Mouse (Mus musculus) limb, embryonic 11.5 days (tissue): Measurements from ENCODE around the gene Eif4e3. TPM values are rescaled to one million over a fixed set of nuclear protein-coding genes. Genes with fewer than 3 reads are reported as not detected.

ENCODE experiments used
- ATAC-seq: fragments of 200-750 bp; cut with Nextera tagmentation; 2 replicates; pipeline ENCODE4 v1.8.0; 2017; ENCODE audit warnings: low read depth; ENCODE audit not compliant: insufficient number of reproducible peaks, low FRiP score, low TSS enrichment
- DNase-seq: peaks from one replicate; pipeline ENCODE4 v3.0.0-alpha.2; 2015; ENCODE audit warnings: low spot score
- H3K27ac ChIP-seq: fragments of 300-500 bp; sonication (generic); replicated peaks from 2 replicates; pipeline ENCODE4 v1.5.1; 2014; ENCODE audit warnings: low read depth, mild to moderate bottlenecking, low read length
- H3K27me3 ChIP-seq: fragments of 300-500 bp; sonication (generic); 2 replicates; pipeline ENCODE4 v1.6.1; 2014; ENCODE audit warnings: mild to moderate bottlenecking, low read length, mixed read lengths; ENCODE audit not compliant: control insufficient read depth, insufficient read depth
- H3K36me3 ChIP-seq: fragments of 300-500 bp; sonication (generic); 2 replicates; pipeline ENCODE4 v1.6.1; 2014; ENCODE audit warnings: mild to moderate bottlenecking, low read length, moderate library complexity, mixed read lengths; ENCODE audit not compliant: control insufficient read depth, insufficient read depth
- H3K4me1 ChIP-seq: fragments of 300-500 bp; sonication (generic); 2 replicates; pipeline ENCODE4 v1.6.1; 2014; ENCODE audit warnings: low read length, mixed read lengths; ENCODE audit not compliant: control insufficient read depth, insufficient read depth
- H3K4me2 ChIP-seq: fragments of 300-500 bp; sonication (generic); 2 replicates; pipeline ENCODE4 v1.6.1; 2014; ENCODE audit warnings: low read depth, mild to moderate bottlenecking, moderate library complexity; ENCODE audit not compliant: severe bottlenecking
- H3K4me3 ChIP-seq: fragments of 300-500 bp; sonication (generic); 2 replicates; pipeline ENCODE4 v1.5.1; 2014; ENCODE audit warnings: low read depth, low read length
- H3K9ac ChIP-seq: fragments of 300-500 bp; sonication (generic); 2 replicates; pipeline ENCODE4 v1.6.1; 2014; ENCODE audit warnings: mild to moderate bottlenecking, low read length
- H3K9me3 ChIP-seq: fragments of 300-500 bp; sonication (generic); 2 replicates; pipeline ENCODE4 v1.6.1; 2016; ENCODE audit warnings: low read length; ENCODE audit not compliant: control insufficient read depth
- WGBS: fragments of 180-500 bp; shearing (Covaris S2); extraction: QIAGEN DNeasy Blood & Tissue Kit; methylation state at CpG from one replicate; pipeline ENCODE4 v1.1.7; 2014; 5-methylcytosine and 5-hydroxymethylcytosine counted together
- polyA plus RNA-seq: library from polyadenylated mRNA; unstranded; fragments of >200 nt; fragmentation: Nextera tagmentation; extraction: Ambion mirVana; gene quantifications from 2 replicates; pipeline ENCODE4 v1.2.1, GENCODE M21; 2014

Gene Eif4e3
- polyA plus RNA-seq, 1 experiment from 2014 or later: 17.6 TPM

- DNase-seq (no peak), ATAC-seq (no peak)
- Histone ChIP-seq H3K36me3 (no peaks in the 10 kb centered on the region), H3K4me3 (no peak overlapping the region), H3K27me3 (no peaks in the 10 kb centered on the region), H3K4me1 (peaks cover 5% of the 10 kb centered on the region; the same call in 1 of the 2 replicates), H3K9ac (no peak overlapping the region), H3K27ac (no peak overlapping the region), H3K9me3 (no peaks in the 10 kb centered on the region), H3K4me2 (no peak overlapping the region)
- 86% methylated on average over 2 of the region's 2 CpGs for WGBS
Measured at GRCm38 (mm10) chr6:99656088-99656487, 10.5 kb downstream of the Eif4e3 start.

DNA sequence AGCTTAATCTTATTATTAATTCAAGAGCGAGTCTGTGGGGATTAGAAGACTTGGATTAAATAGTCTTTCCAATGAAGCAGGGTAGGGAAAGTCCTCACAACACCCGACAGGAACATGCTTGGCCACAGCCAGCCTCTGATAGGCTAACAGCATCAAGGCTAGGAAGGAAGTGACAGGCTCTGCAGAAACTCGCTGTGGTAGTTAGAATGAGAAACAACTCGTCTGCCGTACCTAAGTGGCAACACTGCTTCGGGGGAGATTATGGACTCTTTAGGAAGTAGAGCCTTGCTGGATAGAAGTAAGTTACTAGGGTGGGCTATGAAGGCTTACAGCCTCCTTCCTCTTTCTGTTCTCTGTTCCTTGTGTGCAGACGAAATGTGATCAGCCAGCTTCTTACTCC is 11.1 kb downstream of the Eif4e3 start:
- Histone ChIP-seq H3K4me2 (no peak overlapping the region), H3K9me3 (no peaks in the 10 kb centered on the region), H3K36me3 (no peaks in the 10 kb centered on the region), H3K9ac (no peak overlapping the region), H3K27ac (no peak overlapping the region), H3K4me3 (no peak overlapping the region), H3K27me3 (no peaks in the 10 kb centered on the region), H3K4me1 (peaks cover 5% of the 10 kb centered on the region; the same call in 1 of the 2 replicates)
- WGBS: 50% methylated on average over 7 of the region's 7 CpGs
- no peak for ATAC-seq
- no peak for DNase-seq

DNA sequence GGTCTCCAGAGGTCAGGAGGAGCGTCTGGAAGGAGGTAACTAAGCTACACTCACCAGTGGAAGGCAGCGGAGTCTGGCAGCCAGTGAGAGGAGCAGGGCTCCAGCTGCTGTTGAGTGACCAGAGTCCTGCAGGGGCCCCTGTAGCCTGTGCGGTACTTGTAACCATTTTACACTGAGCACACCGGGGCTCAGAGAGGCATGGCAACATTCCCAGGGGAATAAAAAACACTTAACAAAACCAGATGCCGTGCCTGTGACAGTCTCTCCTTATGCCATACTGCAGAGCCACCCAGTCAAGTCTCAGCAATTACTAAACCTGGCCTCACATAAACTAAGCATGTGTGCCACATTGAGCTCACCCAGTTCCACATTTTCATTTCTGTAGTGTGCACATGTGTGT is 12.2 kb downstream of the Eif4e3 start:
- Histone ChIP-seq H3K36me3 (no peaks in the 10 kb centered on the region), H3K9me3 (no peaks in the 10 kb centered on the region), H3K27me3 (no peaks in the 10 kb centered on the region), H3K9ac (no peak overlapping the region), H3K27ac (no peak overlapping the region), H3K4me3 (no peak overlapping the region), H3K4me2 (no peak overlapping the region), H3K4me1 (peaks cover 5% of the 10 kb centered on the region; the same call in 1 of the 2 replicates)
- ATAC-seq: no peak
- DNase-seq: peak; percentile 39
- WGBS: 18% methylated on average over 5 of the region's 5 CpGs

GRCm38 (mm10) chr6:99652341-99652740 is 14.2 kb downstream of the Eif4e3 start:
- Histone ChIP-seq H3K27ac (no peak overlapping the region), H3K4me3 (no peak overlapping the region), H3K4me2 (no peak overlapping the region), H3K36me3 (no peaks in the 10 kb centered on the region), H3K4me1 (peaks cover 5% of the 10 kb centered on the region; the same call in 1 of the 2 replicates), H3K9ac (no peak overlapping the region), H3K27me3 (no peaks in the 10 kb centered on the region), H3K9me3 (no peaks in the 10 kb centered on the region)
- 86% methylated on average over 2 of the region's 2 CpGs for WGBS
- DNase-seq (no peak), ATAC-seq (no peak)

- H3K9ac ChIP-seq: no peak overlapping the region
- H3K27ac ChIP-seq: no peak overlapping the region
- DNase-seq (no peak), ATAC-seq (no peak)
- no peak overlapping the region for H3K4me2 ChIP-seq
- H3K4me3 ChIP-seq: no peak overlapping the region
- H3K27me3 ChIP-seq: no peaks in the 10 kb centered on the region
- WGBS: 29% methylated on average over 2 of the region's 2 CpGs
- H3K36me3 ChIP-seq: no peaks in the 10 kb centered on the region
- H3K9me3 ChIP-seq: no peaks in the 10 kb centered on the region
- peaks cover 4% of the 10 kb centered on the region; the same call in 1 of the 2 replicates for H3K4me1 ChIP-seq
Measured at GRCm38 (mm10) chr6:99649307-99649706, 17.3 kb downstream of the Eif4e3 start.

DNA sequence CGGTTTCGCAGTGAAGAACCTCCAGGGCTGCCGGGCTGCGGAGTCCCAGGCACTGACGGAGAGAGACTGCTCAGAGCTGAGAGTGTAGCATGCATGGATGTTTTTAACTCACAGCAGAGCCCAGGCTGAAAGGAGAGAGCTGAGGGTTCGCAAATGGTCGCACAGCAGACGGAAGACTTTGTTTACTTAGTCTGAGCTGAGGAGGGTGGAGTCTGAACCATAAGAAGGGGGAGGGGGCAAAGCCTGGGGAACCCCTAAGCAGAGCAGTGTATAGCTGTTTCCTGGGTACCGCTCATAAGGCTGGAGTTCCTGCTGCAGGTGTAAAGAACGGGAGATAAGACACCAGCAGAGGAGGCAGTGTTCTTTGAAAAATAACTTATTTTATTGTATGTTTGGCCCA is 20.2 kb downstream of the Eif4e3 start:
- H3K4me2 ChIP-seq: no peak overlapping the region
- no peaks in the 10 kb centered on the region for H3K9me3 ChIP-seq
- H3K4me1 ChIP-seq: no peaks in the 10 kb centered on the region
- DNase-seq (no peak), ATAC-seq (no peak)
- H3K36me3 ChIP-seq: no peaks in the 10 kb centered on the region
- 59% methylated on average over 10 of the region's 10 CpGs for WGBS
- H3K4me3 ChIP-seq: no peak overlapping the region
- no peak overlapping the region for H3K27ac ChIP-seq
- no peak overlapping the region for H3K9ac ChIP-seq
- H3K27me3 ChIP-seq: no peaks in the 10 kb centered on the region

DNA sequence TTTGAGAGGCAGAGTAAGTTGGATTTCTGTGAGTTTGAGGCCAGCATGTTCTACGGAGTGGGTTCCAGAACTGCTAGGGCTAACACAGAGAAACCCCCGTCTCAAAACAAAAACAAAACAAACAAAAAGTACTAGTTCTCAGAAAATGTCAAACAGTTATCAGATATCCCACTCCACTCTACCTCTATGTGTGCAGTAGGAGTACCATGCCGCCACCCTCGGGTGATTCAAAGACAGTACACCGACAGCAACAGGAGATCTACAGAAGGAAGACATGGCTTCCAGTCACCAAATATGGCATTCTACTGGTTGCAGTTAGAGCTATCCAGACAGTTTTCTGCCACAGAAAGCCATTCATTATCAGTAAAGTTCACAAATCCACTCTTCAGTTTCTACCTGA is 21.7 kb downstream of the Eif4e3 start:
- DNase-seq: no peak
- Histone ChIP-seq H3K9me3 (no peaks in the 10 kb centered on the region), H3K9ac (no peak overlapping the region), H3K4me1 (no peaks in the 10 kb centered on the region), H3K36me3 (no peaks in the 10 kb centered on the region), H3K27ac (no peak overlapping the region), H3K4me2 (no peak overlapping the region), H3K27me3 (no peaks in the 10 kb centered on the region), H3K4me3 (no peak overlapping the region)
- ATAC-seq: no peak
- 89% methylated on average over 5 of the region's 5 CpGs for WGBS

DNA sequence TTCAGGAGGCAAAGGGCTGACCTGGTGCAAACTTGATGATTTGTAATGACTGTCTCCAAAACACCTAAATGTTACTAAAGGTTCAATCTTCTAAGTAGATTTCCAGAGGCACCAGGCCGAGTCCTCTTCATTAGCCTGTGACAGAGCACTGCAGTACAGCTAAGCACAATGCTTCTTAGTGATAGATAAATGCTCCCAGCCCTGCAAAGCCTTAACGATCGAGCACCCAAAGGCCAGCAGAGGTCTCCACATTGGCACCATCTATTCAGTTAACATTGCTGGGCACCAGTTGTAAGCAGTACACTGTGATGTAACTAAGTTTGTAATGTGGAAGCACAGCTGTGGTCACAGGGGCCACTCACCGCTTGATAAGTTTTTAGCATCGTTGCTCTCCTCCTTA is 22.2 kb downstream of the Eif4e3 start:
- DNase-seq (no peak), ATAC-seq (no peak)
- no peaks in the 10 kb centered on the region for H3K36me3 ChIP-seq
- no peak overlapping the region for H3K9ac ChIP-seq
- H3K4me1 ChIP-seq: no peaks in the 10 kb centered on the region
- H3K9me3 ChIP-seq: no peaks in the 10 kb centered on the region
- H3K4me3 ChIP-seq: no peak overlapping the region
- no peak overlapping the region for H3K4me2 ChIP-seq
- 84% methylated on average over 5 of the region's 5 CpGs for WGBS
- H3K27me3 ChIP-seq: no peaks in the 10 kb centered on the region
- H3K27ac ChIP-seq: no peak overlapping the region

DNA sequence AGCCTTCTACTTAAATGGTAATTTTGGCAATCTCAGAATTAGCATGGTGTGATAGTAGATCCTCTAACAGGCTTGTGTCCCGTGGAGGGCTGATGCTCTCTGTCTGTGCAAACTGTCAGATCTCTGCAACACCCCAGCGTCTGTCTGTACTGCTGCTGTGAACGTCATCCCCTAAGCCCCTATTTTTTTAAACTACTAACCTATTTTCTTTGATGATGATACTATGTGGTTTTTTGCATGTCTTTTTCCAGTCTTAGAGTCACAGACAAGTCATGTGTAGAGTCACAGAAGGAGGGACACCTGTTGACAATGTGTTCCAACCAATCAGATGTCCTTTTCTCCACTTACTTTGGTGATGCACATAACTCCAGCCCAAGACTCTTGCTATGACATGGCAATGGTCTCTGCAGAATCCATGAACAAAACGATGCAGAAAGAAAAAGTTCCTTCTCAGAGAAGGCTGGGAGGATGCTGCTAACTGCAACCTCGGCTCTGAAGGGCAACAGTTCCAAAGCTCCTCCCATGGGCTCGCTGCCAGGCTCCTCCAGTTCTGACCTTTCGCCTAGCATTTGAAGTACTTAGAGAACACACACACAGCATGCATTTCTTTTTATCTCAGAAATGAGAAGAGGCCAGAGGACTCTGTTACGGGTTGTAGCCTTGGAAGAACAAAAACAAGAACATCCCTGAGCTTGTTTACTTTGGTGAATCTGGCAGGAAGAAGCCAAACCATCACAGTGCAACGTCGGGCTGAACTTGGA is 23.0 kb downstream of the Eif4e3 start:
- H3K27ac ChIP-seq: no peak overlapping the region
- no peak overlapping the region for H3K4me2 ChIP-seq
- no peaks in the 10 kb centered on the region for H3K36me3 ChIP-seq
- no peaks in the 10 kb centered on the region for H3K4me1 ChIP-seq
- ATAC-seq: no peak
- H3K9ac ChIP-seq: no peak overlapping the region
- H3K27me3 ChIP-seq: no peaks in the 10 kb centered on the region
- H3K9me3 ChIP-seq: no peaks in the 10 kb centered on the region
- WGBS: 78% methylated on average over 10 of the region's 10 CpGs
- H3K4me3 ChIP-seq: no peak overlapping the region
- no peak for DNase-seq
